Mouse (Mus musculus): Measurements from ENCODE around the gene Zfp663.

Gene Zfp663
- long read RNA-seq, experiment 1: 0 reads
- long read RNA-seq, experiment 2: 0 reads

- intact Hi-C loops (cut with DNase I): no loop called here
These were observed at the start of gene Zfp663 for GRCm38 (mm10) chr2:165368496-165368895. Gene Zfp663 (minus strand): TSS chr2:165368729.

GRCm38 (mm10) chr2:165417291-165417690 is 48.8 kb upstream of the Zfp663 start:
- intact Hi-C loops (cut with DNase I): no loop called here

- intact Hi-C loops (cut with DNase I): no loop called here
These were observed 47.3 kb upstream of the Zfp663 start for GRCm38 (mm10) chr2:165415795-165416194.

- intact Hi-C loops (cut with DNase I): no loop called here
These were observed 46.7 kb upstream of the Zfp663 start for GRCm38 (mm10) chr2:165415141-165415721.

GRCm38 (mm10) chr2:165414321-165414720 is 45.8 kb upstream of the Zfp663 start:
- intact Hi-C loops (cut with DNase I): no loop called here

- intact Hi-C loops (cut with DNase I): no loop called here
These were observed 45.4 kb upstream of the Zfp663 start for GRCm38 (mm10) chr2:165413884-165414283.

GRCm38 (mm10) chr2:165407700-165408301 is 39.3 kb upstream of the Zfp663 start:
- intact Hi-C loops (cut with DNase I): no loop called here

GRCm38 (mm10) chr2:165405351-165405750 is 36.8 kb upstream of the Zfp663 start:
- intact Hi-C loops (cut with DNase I): no loop called here

- intact Hi-C loops (cut with DNase I): no loop called here
These were observed 36.4 kb upstream of the Zfp663 start for GRCm38 (mm10) chr2:165404951-165405350.

- intact Hi-C loops (cut with DNase I): no loop called here
These were observed 29.7 kb upstream of the Zfp663 start for GRCm38 (mm10) chr2:165398164-165398785.

- intact Hi-C loops (cut with DNase I): no loop called here
These were observed 29.1 kb upstream of the Zfp663 start for GRCm38 (mm10) chr2:165397502-165398163.

- intact Hi-C loops (cut with DNase I): no loop called here
These were observed 28.4 kb upstream of the Zfp663 start for GRCm38 (mm10) chr2:165396831-165397501.

- intact Hi-C loops (cut with DNase I): no loop called here
These were observed 23.6 kb upstream of the Zfp663 start for GRCm38 (mm10) chr2:165392156-165392555.

- intact Hi-C loops (cut with DNase I): loop anchor here (2.0 kb wide), 1 partner anchor 95 kb away; no protein-coding TSS in a partner anchor
These were observed 23.0 kb upstream of the Zfp663 start for GRCm38 (mm10) chr2:165391561-165391960.

- intact Hi-C loops (cut with DNase I): no loop called here
These were observed 20.9 kb upstream of the Zfp663 start for GRCm38 (mm10) chr2:165389299-165389952.

GRCm38 (mm10) chr2:165387844-165388495 is 19.4 kb upstream of the Zfp663 start, which contains the start of gene Zfp334:
Gene Zfp334 (minus strand): TSS chr2:165388259.
- intact Hi-C loops (cut with DNase I): no loop called here

GRCm38 (mm10) chr2:165387370-165387769 is 18.8 kb upstream of the Zfp663 start:
- intact Hi-C loops (cut with DNase I): no loop called here

GRCm38 (mm10) chr2:165380050-165380449 is 11.5 kb upstream of the Zfp663 start:
- intact Hi-C loops (cut with DNase I): no loop called here

- intact Hi-C loops (cut with DNase I): no loop called here
These were observed 7.5 kb upstream of the Zfp663 start for GRCm38 (mm10) chr2:165376001-165376400.

- intact Hi-C loops (cut with DNase I): no loop called here
These were observed 6.9 kb upstream of the Zfp663 start for GRCm38 (mm10) chr2:165375478-165375877.

Measured in adrenal gland (tissue).